Mouse (Mus musculus): ENCODE measurements around the gene Lck.

DNA sequence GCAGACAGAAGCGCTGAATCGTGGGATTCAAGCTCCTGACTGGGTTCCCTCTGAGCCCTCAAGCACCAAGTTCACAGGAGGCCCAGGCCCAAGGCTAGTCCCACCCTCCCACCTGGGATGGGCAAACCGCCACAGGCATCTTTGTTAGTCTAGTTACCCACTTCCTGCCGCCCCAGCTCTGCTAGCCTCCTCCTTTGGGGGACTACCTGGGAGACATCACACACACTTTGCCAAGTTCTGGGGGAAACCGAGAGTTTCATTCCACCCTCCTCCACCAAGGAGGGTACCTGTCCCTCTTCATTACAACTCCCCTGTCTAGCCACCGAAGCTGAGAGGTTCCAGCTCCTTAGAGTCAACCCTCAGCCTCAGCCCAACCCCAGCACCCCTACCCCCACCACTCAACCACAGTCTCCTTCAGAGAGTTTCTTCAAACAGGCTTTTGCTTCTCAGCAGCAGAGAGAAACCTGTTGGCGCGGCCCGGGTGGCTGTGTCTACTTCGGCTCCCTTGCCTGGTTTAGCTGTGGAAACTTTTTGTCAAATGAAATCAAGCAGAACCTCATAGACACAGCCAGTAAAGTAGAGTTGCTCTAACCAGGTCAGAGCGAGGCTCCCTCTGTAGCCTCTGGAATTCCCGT, 15.0 kb downstream of the Lck start:
- TF ChIP-seq CTCF (IDR thresholded peaks at IDR 0.05; ENCODE audit: control insufficient read depth, insufficient read depth, insufficient read length) (no peak), MYOD1 (IDR thresholded peaks at IDR 0.05; ENCODE audit: control insufficient read depth, insufficient read length, low read depth) (no peak), CEBPB (IDR thresholded peaks at IDR 0.05; ENCODE audit: low read depth) (no peak), USF1 (IDR thresholded peaks at IDR 0.05; ENCODE audit: low read depth) (no peak), MAX (IDR thresholded peaks at IDR 0.05) (no peak)
